Mouse (Mus musculus) kidney, adult 9 months (tissue): Measurements from ENCODE around the gene P4ha2.

Experiments used
- DNase-seq: peaks from one replicate; pipeline ENCODE4 v3.0.0; 2022

Gene P4ha2

GRCm38 (mm10) chr11:54068520-54069371 lies 31.1 kb upstream of the P4ha2 start, which contains the start of gene Pdlim4:
Gene Pdlim4, minus strand, starts transcription at chr11:54069014.
- no peak for DNase-seq

- DNase-seq: no peak
These were observed 28.0 kb upstream of the P4ha2 start for GRCm38 (mm10) chr11:54071726-54072445.

GRCm38 (mm10) chr11:54073291-54073690 lies 26.6 kb upstream of the P4ha2 start:
- no peak for DNase-seq

- no peak for DNase-seq
These were observed 24.5 kb upstream of the P4ha2 start for GRCm38 (mm10) chr11:54075353-54075752.

GRCm38 (mm10) chr11:54076101-54076500 lies 23.8 kb upstream of the P4ha2 start:
- DNase-seq: no peak

- no peak for DNase-seq
These were observed 19.5 kb upstream of the P4ha2 start for GRCm38 (mm10) chr11:54080435-54080834.

GRCm38 (mm10) chr11:54082725-54083124 lies 17.2 kb upstream of the P4ha2 start:
- no peak for DNase-seq

- no peak for DNase-seq
These were observed 14.9 kb upstream of the P4ha2 start for GRCm38 (mm10) chr11:54084976-54085375.

- no peak for DNase-seq
These were observed 14.1 kb upstream of the P4ha2 start for GRCm38 (mm10) chr11:54085816-54086215.

GRCm38 (mm10) chr11:54088253-54088946 lies 11.5 kb upstream of the P4ha2 start:
- DNase-seq: no peak

GRCm38 (mm10) chr11:54088947-54089317 lies 11.0 kb upstream of the P4ha2 start:
- DNase-seq: peak; percentile 95

- no peak for DNase-seq
These were observed 9.6 kb upstream of the P4ha2 start for GRCm38 (mm10) chr11:54090091-54090879.

GRCm38 (mm10) chr11:54091726-54092125 lies 8.2 kb upstream of the P4ha2 start:
- DNase-seq: no peak

- DNase-seq: no peak
These were observed 7.7 kb upstream of the P4ha2 start for GRCm38 (mm10) chr11:54092188-54092587.

- peak; percentile 73 for DNase-seq
These were observed 6.9 kb upstream of the P4ha2 start for GRCm38 (mm10) chr11:54093000-54093399.

- peak; percentile 68 for DNase-seq
These were observed 1.0 kb downstream of the P4ha2 start for GRCm38 (mm10) chr11:54100692-54101591.

GRCm38 (mm10) chr11:54101701-54102100 lies 1.8 kb downstream of the P4ha2 start:
- DNase-seq: no peak

GRCm38 (mm10) chr11:54102706-54103449 lies 3.0 kb downstream of the P4ha2 start:
- no peak for DNase-seq

GRCm38 (mm10) chr11:54105011-54105410 lies 5.1 kb downstream of the P4ha2 start:
- DNase-seq: no peak

GRCm38 (mm10) chr11:54106676-54107075 lies 6.8 kb downstream of the P4ha2 start:
- peak; percentile 88 for DNase-seq

- DNase-seq: no peak
These were observed 7.3 kb downstream of the P4ha2 start for GRCm38 (mm10) chr11:54107239-54107638.
